Mouse (Mus musculus) liver, embryonic 11.5 days (tissue): Measurements from ENCODE around the gene Pde1a. TPM values are rescaled to one million over a fixed set of nuclear protein-coding genes. Genes with fewer than 3 reads are reported as not detected.
"Not testable (repeated sequence)": the region's sequence is repeated elsewhere in the genome, so short reads cannot be mapped to it uniquely, and the experiment has no call there.

Experiments
- ATAC-seq: fragments of 200-750 bp; cut with Nextera tagmentation; replicated peaks from 2 replicates; pipeline ENCODE4 v1.8.0; 2017; ENCODE audit warnings: moderate number of reproducible peaks, mild to moderate bottlenecking, moderate TSS enrichment, moderate library complexity; ENCODE audit not compliant: low FRiP score
- DNase-seq: peaks from one replicate; pipeline ENCODE4 v3.0.0-alpha.2; 2017; ENCODE audit warnings: low spot score
- H3K27ac ChIP-seq: fragments of 300-500 bp; sonication (generic); 2 replicates; pipeline ENCODE4 v1.5.1; 2014; ENCODE audit warnings: mild to moderate bottlenecking, low read depth, low read length, control low read depth
- H3K27me3 ChIP-seq: fragments of 300-500 bp; sonication (generic); replicated peaks from 2 replicates; pipeline ENCODE4 v1.6.1; 2014; ENCODE audit warnings: low read length, mixed read lengths; ENCODE audit not compliant: control insufficient read depth, insufficient read depth
- H3K36me3 ChIP-seq: fragments of 300-500 bp; sonication (generic); 2 replicates; pipeline ENCODE4 v1.6.1; 2014; ENCODE audit warnings: mild to moderate bottlenecking, low read length, moderate library complexity, mixed read lengths; ENCODE audit not compliant: control insufficient read depth, insufficient read depth
- H3K4me1 ChIP-seq: fragments of 300-500 bp; sonication (generic); replicated peaks from 2 replicates; pipeline ENCODE4 v1.6.1; 2014; ENCODE audit warnings: low read length, mixed read lengths; ENCODE audit not compliant: control insufficient read depth, insufficient read depth
- H3K4me2 ChIP-seq: fragments of 300-500 bp; sonication (generic); 2 replicates; pipeline ENCODE4 v1.6.1; 2014; ENCODE audit warnings: mild to moderate bottlenecking, control low read depth, moderate library complexity
- H3K4me3 ChIP-seq: fragments of 300-500 bp; sonication (generic); 2 replicates; pipeline ENCODE4 v1.5.1; 2014; ENCODE audit warnings: low read depth, low read length, control low read depth
- H3K9ac ChIP-seq: fragments of 300-500 bp; sonication (generic); 2 replicates; pipeline ENCODE4 v1.6.1; 2014; ENCODE audit warnings: low read depth, low read length, control low read depth
- H3K9me3 ChIP-seq: fragments of 300-500 bp; sonication (generic); 2 replicates; pipeline ENCODE4 v1.6.1; 2016; ENCODE audit warnings: low read length, inconsistent platforms, mixed read lengths; ENCODE audit not compliant: control insufficient read depth
- WGBS: fragments of 180-500 bp; shearing (Covaris S2); extraction: QIAGEN DNeasy Blood & Tissue Kit; methylation state at CpG from one replicate; pipeline ENCODE4 v1.1.7; 2014; 5-methylcytosine and 5-hydroxymethylcytosine counted together
- polyA plus RNA-seq: library from polyadenylated mRNA; unstranded; fragments of >200 nt; fragmentation: Nextera tagmentation; extraction: Ambion mirVana; gene quantifications from 2 replicates; pipeline ENCODE4 v1.2.1, GENCODE M21; 2014

Gene Pde1a
- polyA plus RNA-seq, 1 experiment from 2014 or later, result 16.8 TPM

DNA sequence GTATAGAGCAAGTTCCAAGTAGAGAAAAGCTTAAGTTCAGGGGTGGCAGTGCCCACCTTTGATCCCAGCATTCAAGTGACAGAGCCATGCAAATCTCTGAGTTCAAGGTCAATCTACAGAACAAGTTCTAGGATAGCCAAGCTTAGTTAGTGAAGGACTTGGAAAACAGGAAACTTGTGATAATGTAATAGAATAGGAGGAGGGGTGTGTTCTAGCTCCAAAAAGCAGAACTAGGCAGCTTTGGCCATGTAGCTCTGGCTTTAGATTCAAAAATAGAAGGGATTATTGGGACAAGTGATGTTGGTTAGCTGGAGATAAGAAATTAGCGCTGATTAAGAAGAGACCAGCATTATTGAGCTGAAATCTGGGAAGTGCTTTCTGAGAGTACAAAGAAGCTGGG, 272.4 kb downstream of the Pde1a start:
- no peak for ATAC-seq
- H3K27ac ChIP-seq, result no peak overlapping the region

DNA sequence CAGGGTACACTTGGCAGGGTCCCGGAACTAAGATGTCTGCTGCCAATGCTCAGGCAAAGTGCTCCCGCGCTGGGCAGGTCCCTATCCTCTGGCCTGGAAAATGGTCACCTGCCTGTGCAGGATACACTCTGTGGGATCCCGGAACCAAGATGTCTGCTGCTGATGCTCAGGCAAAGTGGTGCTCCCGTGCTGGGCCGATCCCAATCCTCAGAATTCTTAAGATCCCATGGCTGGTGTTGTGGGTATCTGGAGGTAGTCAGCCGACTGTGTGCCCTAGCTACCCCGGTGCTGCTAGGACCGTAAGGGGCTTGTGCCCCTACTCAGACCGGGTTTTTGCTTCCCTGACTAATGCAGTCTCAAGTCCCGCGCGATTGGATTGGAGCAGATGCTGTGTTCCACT, 281.9 kb downstream of the Pde1a start:
- not testable (repeated sequence) for H3K4me1 ChIP-seq, H3K36me3 ChIP-seq, H3K4me2 ChIP-seq, H3K9ac ChIP-seq, H3K27ac ChIP-seq, H3K9me3 ChIP-seq, ATAC-seq, H3K4me3 ChIP-seq, DNase-seq, H3K27me3 ChIP-seq
- 78% methylated on average over 13 of the region's 13 CpGs for WGBS

More for the DNA sequence above, 272.4 kb downstream of the Pde1a start:
- WGBS, result 78% methylated on average over 1 of the region's 1 CpGs
- H3K4me2 ChIP-seq, result no peak overlapping the region
- no peaks in the 10 kb centered on the region for H3K9me3 ChIP-seq
- DNase-seq, result no peak
- H3K9ac ChIP-seq, result no peak overlapping the region
- no peaks in the 10 kb centered on the region for H3K36me3 ChIP-seq
- no peaks in the 10 kb centered on the region for H3K4me1 ChIP-seq
- H3K4me3 ChIP-seq, result no peak overlapping the region
- H3K27me3 ChIP-seq, result no peaks in the 10 kb centered on the region

DNA sequence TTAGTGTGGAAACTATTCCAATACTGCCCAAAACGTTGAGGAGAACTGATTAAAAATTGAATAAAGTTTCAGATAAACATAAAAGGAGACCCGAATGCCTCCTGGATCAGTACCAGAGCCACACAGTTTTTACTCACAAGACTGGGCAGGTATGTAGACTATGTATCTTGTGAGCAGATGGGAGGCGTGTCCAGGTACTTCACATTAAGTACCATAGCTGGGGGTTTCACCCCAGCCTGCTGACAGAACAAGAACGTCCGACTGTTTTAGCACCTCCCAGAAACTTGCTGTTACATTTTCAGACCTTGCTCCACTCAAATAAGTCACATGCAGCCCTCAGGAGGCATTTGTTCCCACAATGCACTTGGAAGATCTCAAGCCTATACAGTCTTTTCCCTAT, 289.7 kb downstream of the Pde1a start:
- WGBS, result 63% methylated on average over 5 of the region's 5 CpGs
- H3K36me3 ChIP-seq, result no peaks in the 10 kb centered on the region
- H3K9me3 ChIP-seq, result no peaks in the 10 kb centered on the region
- ATAC-seq, result no peak
- H3K4me3 ChIP-seq, result no peak overlapping the region
- no peak for DNase-seq
- no peak overlapping the region for H3K4me2 ChIP-seq
- no peaks in the 10 kb centered on the region for H3K4me1 ChIP-seq
- H3K27me3 ChIP-seq, result no peaks in the 10 kb centered on the region
- no peak overlapping the region for H3K27ac ChIP-seq
- no peak overlapping the region for H3K9ac ChIP-seq

DNA sequence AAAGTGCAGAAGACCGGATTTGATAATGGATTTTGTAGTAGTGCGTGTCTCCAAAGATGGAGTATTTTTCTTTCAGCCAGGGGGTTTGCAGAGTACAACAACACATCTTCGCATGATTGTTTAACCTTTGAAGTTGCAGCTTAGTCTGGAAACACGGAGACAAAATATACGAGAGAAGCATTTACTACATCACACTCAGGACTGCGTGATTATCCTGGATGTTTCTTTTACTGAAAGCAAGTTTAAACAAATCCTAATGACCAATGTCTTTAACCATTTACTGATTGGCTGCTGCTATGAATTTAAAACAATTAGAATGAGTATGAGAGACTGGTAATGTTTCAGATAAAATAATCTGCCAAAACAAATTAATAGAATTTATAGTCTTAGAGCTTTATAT, 290.2 kb downstream of the Pde1a start:
- 71% methylated on average over 6 of the region's 6 CpGs for WGBS
- no peak overlapping the region for H3K4me3 ChIP-seq
- ATAC-seq (no peak), DNase-seq (no peak)
- H3K4me2 ChIP-seq, result no peak overlapping the region
- no peaks in the 10 kb centered on the region for H3K27me3 ChIP-seq
- H3K9ac ChIP-seq, result no peak overlapping the region
- no peak overlapping the region for H3K27ac ChIP-seq
- H3K9me3 ChIP-seq, result no peaks in the 10 kb centered on the region
- H3K36me3 ChIP-seq, result no peaks in the 10 kb centered on the region
- H3K4me1 ChIP-seq, result no peaks in the 10 kb centered on the region

DNA sequence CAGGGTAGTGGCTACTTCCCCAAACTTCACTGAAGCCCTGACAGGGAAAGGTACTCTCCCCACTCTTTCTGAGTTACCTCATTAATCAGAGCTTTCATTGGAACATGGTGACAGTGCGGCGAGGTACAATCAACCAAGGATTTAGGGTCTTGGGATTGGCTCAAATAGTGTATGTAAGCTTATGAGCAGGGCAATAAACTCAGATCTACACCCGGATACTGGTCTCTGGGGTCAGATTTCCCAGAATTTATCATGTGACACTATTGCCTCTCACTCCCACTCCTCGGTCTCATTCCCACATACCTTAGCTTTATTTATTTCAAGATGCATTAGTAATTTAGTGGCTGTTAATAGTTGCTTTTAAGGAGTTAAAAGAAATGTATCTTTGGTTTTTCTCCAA, 303.4 kb downstream of the Pde1a start:
- H3K4me3 ChIP-seq, result no peak overlapping the region
- no peak for ATAC-seq
- 74% methylated on average over 4 of the region's 4 CpGs for WGBS
- H3K36me3 ChIP-seq, result no peaks in the 10 kb centered on the region
- no peak overlapping the region for H3K4me2 ChIP-seq
- H3K27me3 ChIP-seq, result no peaks in the 10 kb centered on the region
- H3K27ac ChIP-seq, result no peak overlapping the region
- no peaks in the 10 kb centered on the region for H3K9me3 ChIP-seq
- H3K4me1 ChIP-seq, result no peaks in the 10 kb centered on the region
- H3K9ac ChIP-seq, result no peak overlapping the region
- no peak for DNase-seq

DNA sequence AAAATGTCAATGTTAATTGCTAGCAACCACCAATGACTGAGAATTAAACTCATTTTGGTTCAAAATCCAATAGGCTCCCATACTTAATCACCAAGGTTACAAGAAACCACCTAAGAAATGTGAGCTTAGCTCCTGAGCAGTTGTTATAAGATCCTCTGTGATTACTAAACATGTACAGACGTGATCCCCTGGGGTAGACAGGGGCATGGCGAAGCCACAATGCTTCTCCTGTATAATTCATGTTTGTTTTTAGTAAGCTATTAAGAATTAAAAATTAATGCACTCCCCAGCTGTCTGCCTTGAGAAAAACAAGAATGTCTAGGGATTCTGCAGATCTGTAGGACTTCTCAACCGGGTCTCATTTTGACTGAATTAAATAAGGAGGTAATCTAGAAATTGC, 309.7 kb downstream of the Pde1a start:
- Histone ChIP-seq H3K27me3 (no peaks in the 10 kb centered on the region), H3K4me1 (no peaks in the 10 kb centered on the region), H3K27ac (no peak overlapping the region), H3K9me3 (no peaks in the 10 kb centered on the region), H3K4me3 (no peak overlapping the region), H3K4me2 (no peak overlapping the region), H3K9ac (no peak overlapping the region), H3K36me3 (no peaks in the 10 kb centered on the region)
- ATAC-seq (no peak), DNase-seq (no peak)
- WGBS, result 81% methylated on average over 3 of the region's 3 CpGs

DNA sequence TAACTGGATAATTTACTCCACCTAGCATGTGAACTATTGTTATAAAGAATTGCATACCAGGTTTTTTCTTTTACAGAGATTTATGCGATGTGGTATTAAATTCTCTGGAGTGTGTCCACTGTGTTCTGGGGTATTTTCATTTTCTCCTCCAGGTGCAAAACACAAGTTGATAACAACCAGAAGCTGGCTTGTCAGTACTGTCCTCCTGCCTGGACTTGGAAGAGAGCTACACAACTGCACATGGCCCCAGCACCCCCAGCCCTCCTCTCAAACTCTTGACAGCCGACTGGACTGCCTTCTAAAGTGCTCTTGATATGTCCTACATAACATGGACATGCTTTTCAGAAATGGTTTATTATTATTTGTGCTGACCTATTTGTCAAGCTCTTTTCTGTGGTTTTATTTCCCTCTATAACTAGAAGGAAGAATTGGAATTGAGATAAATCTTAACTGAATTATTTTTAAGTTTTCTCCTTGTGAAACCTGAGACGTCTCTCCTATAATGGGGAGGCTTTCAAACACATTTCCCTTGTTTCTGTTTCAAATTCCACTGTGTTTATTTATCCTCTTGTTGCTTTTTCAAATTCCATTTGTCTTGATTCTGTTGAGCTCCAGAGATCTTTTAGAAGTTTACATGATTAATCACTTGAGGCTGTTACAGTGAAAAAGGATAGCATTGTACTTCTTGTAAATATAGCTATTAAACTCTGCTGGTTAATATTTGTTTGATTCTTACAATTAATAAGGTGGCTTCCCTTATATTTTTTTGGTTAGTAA, 313.4 kb downstream of the Pde1a start:
- Histone ChIP-seq H3K4me2 (no peak overlapping the region), H3K9me3 (no peaks in the 10 kb centered on the region), H3K4me3 (no peak overlapping the region), H3K27ac (no peak overlapping the region), H3K27me3 (no peaks in the 10 kb centered on the region), H3K9ac (no peak overlapping the region), H3K4me1 (no peaks in the 10 kb centered on the region), H3K36me3 (no peaks in the 10 kb centered on the region)
- ATAC-seq, result no peak
- no peak for DNase-seq
- 55% methylated on average over 3 of the region's 3 CpGs for WGBS

DNA sequence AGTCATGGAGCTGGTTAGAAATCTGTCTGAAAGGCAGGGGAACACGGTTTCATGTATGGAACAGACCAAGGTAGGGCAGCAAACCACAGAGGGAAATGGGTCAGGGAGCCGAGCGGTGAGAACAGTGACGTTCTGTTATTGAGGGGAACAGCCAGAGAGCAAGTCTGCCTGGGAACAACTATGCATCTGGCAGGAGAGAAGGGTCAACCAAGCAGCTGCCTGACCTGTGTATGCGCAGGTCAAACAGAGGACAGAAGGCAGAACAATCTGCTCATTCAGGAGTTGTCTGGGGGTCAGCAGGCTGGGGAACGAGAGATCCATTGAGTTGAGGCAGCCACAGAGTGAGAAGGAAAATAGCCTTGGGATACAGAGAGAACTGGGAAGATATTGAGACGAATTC, 330.6 kb downstream of the Pde1a start:
- H3K27me3 ChIP-seq, result no peaks in the 10 kb centered on the region
- no peak overlapping the region for H3K9ac ChIP-seq
- H3K4me3 ChIP-seq, result no peak overlapping the region
- no peaks in the 10 kb centered on the region for H3K4me1 ChIP-seq
- DNase-seq (no peak), ATAC-seq (no peak)
- no peak overlapping the region for H3K4me2 ChIP-seq
- H3K27ac ChIP-seq, result no peak overlapping the region
- H3K36me3 ChIP-seq, result no peaks in the 10 kb centered on the region
- WGBS, result 55% methylated on average over 7 of the region's 7 CpGs
- H3K9me3 ChIP-seq, result no peaks in the 10 kb centered on the region

DNA sequence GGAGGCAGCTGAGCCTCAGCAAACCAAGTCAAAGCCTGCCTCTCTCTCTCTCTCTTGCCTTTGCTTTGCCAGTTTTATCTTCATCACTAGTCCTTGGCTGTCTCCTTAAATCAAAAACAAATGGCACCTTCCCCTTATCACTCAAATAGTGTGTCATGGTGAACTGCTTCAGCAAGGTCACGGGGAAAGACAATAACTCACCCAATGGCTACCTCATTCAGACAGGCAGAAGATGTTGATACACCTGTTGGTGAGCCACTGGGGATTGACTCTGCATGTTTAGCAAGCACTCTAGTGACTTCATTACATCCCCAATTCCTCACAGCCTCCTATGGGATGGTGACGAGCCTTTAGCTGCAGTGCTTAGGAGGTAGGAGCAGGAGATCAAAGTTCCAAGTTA, 331.8 kb downstream of the Pde1a start:
- Histone ChIP-seq H3K27me3 (no peaks in the 10 kb centered on the region), H3K4me2 (no peak overlapping the region)

More for the DNA sequence above, 331.8 kb downstream of the Pde1a start:
- Histone ChIP-seq H3K4me3 (no peak overlapping the region), H3K27ac (no peak overlapping the region), H3K36me3 (no peaks in the 10 kb centered on the region), H3K4me1 (no peaks in the 10 kb centered on the region), H3K9me3 (no peaks in the 10 kb centered on the region), H3K9ac (no peak overlapping the region)
- WGBS, result 55% methylated on average over 2 of the region's 2 CpGs
- DNase-seq, result no peak
- no peak for ATAC-seq
